Mouse (Mus musculus): Measurements from ENCODE around the gene Col23a1. TPM values are rescaled to one million over a fixed set of nuclear protein-coding genes. Genes with fewer than 3 reads are reported as not detected.
"Not testable (repeated sequence)": the region's sequence is repeated elsewhere in the genome, so short reads cannot be mapped to it uniquely, and the experiment has no call there.

Col23a1 gene
- polyA plus RNA-seq, 1 experiment = 1.5 TPM

- Histone ChIP-seq H3K4me1 (ENCODE audit: control insufficient read depth, insufficient read depth, insufficient read length) (no peaks in the 10 kb centered on the region), H3K27me3 (ENCODE audit: control insufficient read depth, insufficient read depth, low read length) (no peaks in the 10 kb centered on the region), H3K36me3 (ENCODE audit: control insufficient read depth, insufficient read depth, low read length) (no peaks in the 10 kb centered on the region), H3K27ac (ENCODE audit: insufficient read depth, low read length) (no peak overlapping the region), H3K4me3 (ENCODE audit: extremely low read depth, insufficient read depth, insufficient read length) (no peak overlapping the region)
- no peak for TF ChIP-seq POLR2A (IDR thresholded peaks at IDR 0.05; ENCODE audit: low read depth, low read length)
- no peak for TF ChIP-seq CTCF (IDR thresholded peaks at IDR 0.05; ENCODE audit: extremely low read depth, insufficient read depth, insufficient read length, insufficient replicate concordance)
- DNase-seq (ENCODE audit: low read depth in 1 of 2, low spot score in 2 of 2) = no peak
- 86% methylated on average over 9 of the region's 9 CpGs for WGBS
Measured at GRCm38 (mm10) chr11:51351151-51351550, 61.4 kb downstream of the Col23a1 start.

GRCm38 (mm10) chr11:51351841-51352240 is 62.1 kb downstream of the Col23a1 start:
- TF ChIP-seq POLR2A (IDR thresholded peaks at IDR 0.05; ENCODE audit: low read depth, low read length) (no peak), CTCF (IDR thresholded peaks at IDR 0.05; ENCODE audit: extremely low read depth, insufficient read depth, insufficient read length, insufficient replicate concordance) (no peak)

GRCm38 (mm10) chr11:51353746-51354145 is 64.0 kb downstream of the Col23a1 start:
- H3K27ac ChIP-seq (ENCODE audit: insufficient read depth, low read length) = no peak overlapping the region
- H3K4me1 ChIP-seq (ENCODE audit: control insufficient read depth, insufficient read depth, insufficient read length) = no peaks in the 10 kb centered on the region
- TF ChIP-seq POLR2A (IDR thresholded peaks at IDR 0.05; ENCODE audit: low read depth, low read length) (no peak), CTCF (IDR thresholded peaks at IDR 0.05; ENCODE audit: extremely low read depth, insufficient read depth, insufficient read length, insufficient replicate concordance) (no peak)
- H3K36me3 ChIP-seq (ENCODE audit: control insufficient read depth, insufficient read depth, low read length) = no peaks in the 10 kb centered on the region
- H3K4me3 ChIP-seq (ENCODE audit: extremely low read depth, insufficient read depth, insufficient read length) = no peak overlapping the region
- H3K27me3 ChIP-seq (ENCODE audit: control insufficient read depth, insufficient read depth, low read length) = no peaks in the 10 kb centered on the region
- WGBS = 75% methylated on average over 5 of the region's 5 CpGs
- no peak for DNase-seq (ENCODE audit: low read depth in 1 of 2, low spot score in 2 of 2)

More at GRCm38 (mm10) chr11:51351841-51352240, 62.1 kb downstream of the Col23a1 start:
- no peak overlapping the region for H3K4me3 ChIP-seq (ENCODE audit: extremely low read depth, insufficient read depth, insufficient read length)
- H3K27me3 ChIP-seq (ENCODE audit: control insufficient read depth, insufficient read depth, low read length) = no peaks in the 10 kb centered on the region
- H3K27ac ChIP-seq (ENCODE audit: insufficient read depth, low read length) = no peak overlapping the region
- H3K36me3 ChIP-seq (ENCODE audit: control insufficient read depth, insufficient read depth, low read length) = no peaks in the 10 kb centered on the region
- H3K4me1 ChIP-seq (ENCODE audit: control insufficient read depth, insufficient read depth, insufficient read length) = no peaks in the 10 kb centered on the region
- DNase-seq (ENCODE audit: low read depth in 1 of 2, low spot score in 2 of 2) = no peak
- 69% methylated on average over 5 of the region's 5 CpGs for WGBS

DNA sequence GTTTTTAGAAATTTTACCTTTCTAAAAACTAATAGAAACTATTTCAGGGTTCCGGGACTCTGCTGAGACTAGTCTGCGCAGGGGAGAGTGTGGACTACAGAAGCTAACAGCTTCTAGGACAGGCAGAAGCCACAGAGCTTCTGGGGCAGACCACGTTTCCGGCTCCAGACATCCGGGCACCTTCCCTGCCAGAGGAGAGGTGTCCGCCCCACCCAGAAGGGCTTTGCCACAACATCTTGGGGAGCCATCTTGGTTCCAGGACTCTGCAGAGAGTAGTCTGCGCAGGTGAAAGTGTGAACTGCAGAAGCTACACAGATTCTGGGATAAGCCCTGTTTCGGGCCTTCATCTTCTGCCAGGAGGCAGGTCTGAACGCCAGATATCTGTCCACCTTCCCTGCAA is 69.3 kb downstream of the Col23a1 start:
- H3K36me3 ChIP-seq (ENCODE audit: control insufficient read depth, insufficient read depth, low read length); H3K27me3 ChIP-seq (ENCODE audit: control insufficient read depth, insufficient read depth, low read length); H3K4me3 ChIP-seq (ENCODE audit: extremely low read depth, insufficient read depth, insufficient read length); H3K27ac ChIP-seq (ENCODE audit: insufficient read depth, low read length); DNase-seq (ENCODE audit: low read depth in 1 of 2, low spot score in 2 of 2); H3K4me1 ChIP-seq (ENCODE audit: control insufficient read depth, insufficient read depth, insufficient read length): not testable (repeated sequence)
- WGBS = 88% methylated on average over 9 of the region's 9 CpGs

DNA sequence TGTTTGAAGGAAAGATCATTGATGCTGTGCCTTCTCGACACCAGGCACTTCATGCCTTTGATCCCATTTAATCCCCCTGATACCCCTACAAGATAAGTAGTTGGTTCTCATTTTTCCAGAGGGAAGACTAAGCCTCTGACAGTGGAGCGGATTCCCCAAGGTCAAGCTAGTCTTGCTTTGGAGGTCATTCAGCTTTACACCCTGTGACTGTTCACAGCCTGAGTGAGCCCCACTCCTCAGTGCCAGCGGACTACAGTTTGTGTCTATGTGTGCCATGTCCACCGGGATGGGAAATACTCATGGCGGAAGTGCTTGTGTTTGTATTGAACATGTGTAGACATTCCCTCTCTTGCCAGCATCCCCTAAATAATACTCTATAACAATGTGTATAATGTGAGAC is 74.6 kb downstream of the Col23a1 start:
- H3K27ac ChIP-seq (ENCODE audit: insufficient read depth, low read length) = no peak overlapping the region
- H3K4me1 ChIP-seq (ENCODE audit: control insufficient read depth, insufficient read depth, insufficient read length) = no peaks in the 10 kb centered on the region
- WGBS = 89% methylated on average over 5 of the region's 5 CpGs
- H3K36me3 ChIP-seq (ENCODE audit: control insufficient read depth, insufficient read depth, low read length) = no peaks in the 10 kb centered on the region
- no peaks in the 10 kb centered on the region for H3K27me3 ChIP-seq (ENCODE audit: control insufficient read depth, insufficient read depth, low read length)
- no peak for TF ChIP-seq CTCF (IDR thresholded peaks at IDR 0.05; ENCODE audit: extremely low read depth, insufficient read depth, insufficient read length, insufficient replicate concordance)
- TF ChIP-seq POLR2A (IDR thresholded peaks at IDR 0.05; ENCODE audit: low read depth, low read length) = no peak
- no peak for DNase-seq (ENCODE audit: low read depth in 1 of 2, low spot score in 2 of 2)
- H3K4me3 ChIP-seq (ENCODE audit: extremely low read depth, insufficient read depth, insufficient read length) = no peak overlapping the region

- TF ChIP-seq CTCF (IDR thresholded peaks at IDR 0.05; ENCODE audit: extremely low read depth, insufficient read depth, insufficient read length, insufficient replicate concordance) (no peak), POLR2A (IDR thresholded peaks at IDR 0.05; ENCODE audit: low read depth, low read length) (no peak)
- Histone ChIP-seq H3K4me3 (ENCODE audit: extremely low read depth, insufficient read depth, insufficient read length) (no peak overlapping the region), H3K27me3 (ENCODE audit: control insufficient read depth, insufficient read depth, low read length) (no peaks in the 10 kb centered on the region), H3K27ac (ENCODE audit: insufficient read depth, low read length) (no peak overlapping the region), H3K36me3 (ENCODE audit: control insufficient read depth, insufficient read depth, low read length) (no peaks in the 10 kb centered on the region), H3K4me1 (ENCODE audit: control insufficient read depth, insufficient read depth, insufficient read length) (no peaks in the 10 kb centered on the region)
- DNase-seq (ENCODE audit: low read depth in 1 of 2, low spot score in 2 of 2) = no peak
- 11% methylated on average over 5 of the region's 5 CpGs for WGBS
Measured at GRCm38 (mm10) chr11:51367334-51367733, 77.6 kb downstream of the Col23a1 start.

DNA sequence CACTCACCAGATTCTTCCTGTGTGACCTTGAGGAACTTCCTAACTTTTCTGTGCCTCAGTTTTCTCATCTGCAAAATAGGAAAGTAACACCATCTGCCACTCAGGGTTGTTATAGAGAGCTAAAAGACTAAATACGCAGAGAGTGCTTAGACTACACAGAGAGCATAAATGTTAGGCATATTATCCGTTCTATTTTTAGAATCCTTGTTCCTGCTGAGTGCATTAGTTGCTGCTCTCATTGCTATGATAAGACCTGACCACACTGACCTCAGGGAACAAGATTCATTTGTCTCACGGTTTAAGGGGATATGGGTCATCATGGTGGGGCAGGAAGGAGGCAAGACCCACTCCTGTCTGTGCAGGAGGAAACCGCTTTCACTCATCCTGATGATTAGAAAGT is 80.6 kb downstream of the Col23a1 start:
- WGBS = 68% methylated on average over 4 of the region's 4 CpGs
- no peak overlapping the region for H3K27ac ChIP-seq (ENCODE audit: insufficient read depth, low read length)
- no peaks in the 10 kb centered on the region for H3K36me3 ChIP-seq (ENCODE audit: control insufficient read depth, insufficient read depth, low read length)
- H3K27me3 ChIP-seq (ENCODE audit: control insufficient read depth, insufficient read depth, low read length) = no peaks in the 10 kb centered on the region
- DNase-seq (ENCODE audit: low read depth in 1 of 2, low spot score in 2 of 2) = no peak
- no peaks in the 10 kb centered on the region for H3K4me1 ChIP-seq (ENCODE audit: control insufficient read depth, insufficient read depth, insufficient read length)
- TF ChIP-seq CTCF (IDR thresholded peaks at IDR 0.05; ENCODE audit: extremely low read depth, insufficient read depth, insufficient read length, insufficient replicate concordance) (no peak), POLR2A (IDR thresholded peaks at IDR 0.05; ENCODE audit: low read depth, low read length) (no peak)
- no peak overlapping the region for H3K4me3 ChIP-seq (ENCODE audit: extremely low read depth, insufficient read depth, insufficient read length)
